Mouse (Mus musculus) kidney, embryonic 14.5 days (tissue): ENCODE measurements around the gene Lsm6. TPM values are rescaled to one million over a fixed set of nuclear protein-coding genes. Genes with fewer than 3 reads are reported as not detected.

Experiments
- polyA plus RNA-seq: library from polyadenylated mRNA; unstranded; fragments of >200 nt; fragmentation: Nextera tagmentation; extraction: Ambion mirVana; gene quantifications from 2 replicates; pipeline ENCODE4 v1.2.1, GENCODE M21; 2014

Gene Lsm6
- polyA plus RNA-seq, 1 experiment from 2014 or later, result 237 TPM

Other genes with a start within 250 kb of the Lsm6 start
- 8.6 and 12.2 TPM in 2 replicates for gene Zfp827, start 207.3 kb upstream of the Lsm6 start, polyA plus RNA-seq